Mouse (Mus musculus) subcutaneous adipose tissue, adult 2 months (tissue): ENCODE data around the gene Zdhhc18. TPM values are rescaled to one million over a fixed set of nuclear protein-coding genes. Genes with fewer than 3 reads are reported as not detected.

Source experiments
- polyA plus RNA-seq: library from polyadenylated mRNA; depleted of rRNA; stranded (reverse); fragments of >200 nt; gene quantifications from 2 replicates; pipeline ENCODE4 v1.2.3, GENCODE M21; 2012; ENCODE audit warnings: low replicate concordance; rRNA removed

Zdhhc18 gene
- 42.4 and 51.5 TPM in 2 replicates for polyA plus RNA-seq

DNA sequence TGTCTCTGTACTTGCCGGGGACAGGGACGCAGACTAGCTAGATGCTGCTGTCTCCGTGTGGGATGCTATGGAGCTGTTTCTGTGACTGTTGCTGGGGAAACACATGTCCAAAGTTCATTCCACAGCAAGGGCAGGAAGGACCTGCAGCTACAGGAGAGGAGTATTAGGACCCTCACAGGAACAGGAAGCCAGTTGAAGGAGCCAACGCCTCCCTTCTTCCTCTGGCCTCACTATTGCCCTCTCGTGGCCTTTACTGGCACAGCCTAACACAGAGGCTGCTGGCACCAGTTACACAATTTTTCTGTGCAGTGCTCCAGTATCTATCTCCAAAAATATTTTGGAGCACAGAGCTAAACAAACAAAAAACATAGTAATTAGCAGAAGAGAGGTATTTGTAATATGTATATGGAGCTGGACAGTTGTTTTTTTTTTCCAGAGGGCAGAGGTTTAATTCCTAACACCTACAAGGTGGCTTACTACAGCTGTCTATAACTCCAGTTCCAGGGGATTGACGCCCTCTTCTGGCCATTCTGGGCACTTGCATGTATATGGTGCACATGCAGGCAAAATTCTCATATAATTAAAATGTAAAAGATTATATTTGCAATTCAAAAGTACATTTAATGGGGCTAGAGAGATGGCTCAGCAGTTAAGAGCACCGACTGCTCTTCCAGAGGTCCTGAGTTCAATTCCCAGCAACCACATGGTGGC lies at the start of gene Zdhhc18:
Gene Zdhhc18 (minus strand): TSS at position 166 of the 711 bp plus-strand sequence.

DNA sequence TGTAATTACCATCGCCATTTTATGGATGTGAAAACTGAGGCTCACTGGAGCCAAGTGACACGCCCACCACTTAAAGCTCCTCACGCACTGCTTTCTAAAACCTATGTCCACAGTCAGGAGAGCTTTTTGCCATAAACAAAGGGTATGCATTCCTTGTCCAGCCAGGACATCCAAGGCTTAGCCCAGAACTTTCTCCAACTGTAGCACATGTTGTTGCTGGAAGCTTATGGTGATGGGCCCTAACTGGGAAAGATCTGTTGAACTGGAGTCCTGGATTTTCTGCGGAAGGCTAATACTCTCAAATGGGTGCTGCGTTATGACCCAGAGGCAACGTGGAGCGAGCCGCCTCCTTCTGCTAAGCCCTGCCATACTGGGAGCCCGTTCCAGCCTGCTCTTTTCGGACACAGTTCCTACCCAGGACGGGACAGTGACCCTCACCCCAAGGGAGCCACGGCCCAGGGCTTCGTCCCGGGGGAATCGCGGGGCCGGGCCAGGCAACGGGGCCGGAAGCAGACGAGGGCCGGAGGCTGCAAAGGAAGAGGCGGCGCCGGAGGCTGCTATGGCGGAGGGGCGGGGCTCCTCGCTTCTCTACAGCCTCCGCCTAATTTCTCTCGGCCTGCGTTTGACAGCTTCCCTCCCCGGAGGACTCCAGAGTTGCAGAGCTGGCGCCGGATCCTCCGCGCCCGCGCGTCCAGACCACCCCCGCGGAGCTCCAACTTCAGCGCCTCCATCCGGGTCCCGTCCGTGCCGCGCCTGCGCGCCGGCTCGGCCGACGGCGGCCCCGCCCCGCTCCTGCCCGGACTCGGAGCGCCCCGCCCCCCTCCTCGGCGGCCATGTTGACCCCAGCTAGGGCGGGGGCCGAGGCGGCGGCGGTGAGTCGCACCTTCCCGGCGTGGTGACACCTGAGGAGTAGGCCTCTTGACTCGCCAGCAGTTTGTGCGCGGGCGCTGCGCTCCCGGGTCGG lies 22.2 kb upstream of the Zdhhc18 start, which contains the start of gene Pigv:
Gene Pigv (minus strand): TSS at position 767 of the 964 bp plus-strand sequence.

DNA sequence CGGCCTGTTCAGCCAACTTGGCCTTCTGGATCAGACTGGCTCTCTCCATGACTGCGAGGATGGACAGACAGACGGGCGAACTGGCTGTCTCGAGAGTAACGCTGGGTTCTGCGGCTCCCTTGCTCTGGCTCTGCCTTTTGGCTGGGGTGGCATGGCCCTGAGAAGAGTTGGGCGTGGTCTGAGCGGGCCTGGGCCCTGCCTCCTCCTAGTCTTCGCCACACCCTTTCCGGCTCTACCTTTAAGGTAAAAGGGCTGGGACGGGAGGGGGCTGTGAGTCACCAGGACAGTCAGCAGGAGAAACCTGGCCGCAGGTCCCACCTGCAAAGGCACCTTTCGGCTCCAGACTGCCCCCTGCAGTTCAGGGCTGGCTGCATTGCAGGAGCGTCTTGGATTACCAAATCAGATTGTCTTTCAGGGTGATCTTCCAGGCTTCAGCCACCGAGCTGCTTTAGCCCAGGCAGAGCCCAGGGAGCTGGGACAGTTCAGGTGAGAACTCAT lies 48.2 kb downstream of the Zdhhc18 start, which contains the start of gene Sfn:
Gene Sfn (minus strand): TSS at position 448 of the 498 bp plus-strand sequence.

DNA sequence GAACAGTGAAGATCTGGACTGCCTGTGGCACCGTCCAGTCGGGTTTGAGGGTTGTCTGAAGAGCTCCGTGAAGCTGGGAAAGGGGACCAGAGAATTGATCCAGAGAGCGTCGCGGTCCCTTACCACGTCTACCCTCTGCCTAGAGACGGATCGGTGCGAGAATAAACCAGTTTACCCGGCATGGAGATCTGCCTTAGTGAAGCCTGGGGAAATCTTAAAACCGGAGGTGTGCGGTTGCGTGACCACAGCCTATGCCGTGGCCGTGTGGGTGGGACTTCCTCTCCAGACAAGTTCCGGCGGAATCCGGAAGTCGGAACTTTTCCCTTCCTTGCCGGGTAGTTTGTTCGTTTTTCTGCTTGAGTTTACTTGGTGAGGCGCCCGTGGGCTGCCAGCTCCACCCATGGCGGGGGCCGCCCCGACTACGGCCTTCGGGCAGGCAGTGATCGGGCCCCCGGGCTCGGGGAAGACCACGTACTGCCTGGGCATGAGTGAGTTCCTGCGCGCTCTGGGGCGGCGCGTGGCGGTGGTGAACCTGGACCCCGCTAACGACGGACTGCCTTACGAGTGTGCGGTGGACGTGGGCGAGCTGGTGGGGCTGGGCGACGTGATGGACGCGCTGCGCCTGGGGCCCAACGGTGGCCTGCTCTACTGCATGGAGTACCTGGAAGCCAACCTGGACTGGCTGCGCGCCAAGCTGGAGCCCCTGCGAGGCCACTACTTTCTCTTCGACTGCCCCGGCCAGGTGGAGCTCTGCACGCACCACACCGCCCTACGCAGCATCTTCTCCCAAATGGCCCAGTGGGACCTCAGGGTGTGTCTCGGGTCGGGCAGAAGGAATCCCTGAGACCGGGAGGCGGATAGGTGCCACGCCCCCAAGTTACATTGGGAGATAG lies 65.6 kb downstream of the Zdhhc18 start, which contains the start of gene Gpn2:
Gene Gpn2 (plus strand): TSS at position 304 of the 893 bp plus-strand sequence.

DNA sequence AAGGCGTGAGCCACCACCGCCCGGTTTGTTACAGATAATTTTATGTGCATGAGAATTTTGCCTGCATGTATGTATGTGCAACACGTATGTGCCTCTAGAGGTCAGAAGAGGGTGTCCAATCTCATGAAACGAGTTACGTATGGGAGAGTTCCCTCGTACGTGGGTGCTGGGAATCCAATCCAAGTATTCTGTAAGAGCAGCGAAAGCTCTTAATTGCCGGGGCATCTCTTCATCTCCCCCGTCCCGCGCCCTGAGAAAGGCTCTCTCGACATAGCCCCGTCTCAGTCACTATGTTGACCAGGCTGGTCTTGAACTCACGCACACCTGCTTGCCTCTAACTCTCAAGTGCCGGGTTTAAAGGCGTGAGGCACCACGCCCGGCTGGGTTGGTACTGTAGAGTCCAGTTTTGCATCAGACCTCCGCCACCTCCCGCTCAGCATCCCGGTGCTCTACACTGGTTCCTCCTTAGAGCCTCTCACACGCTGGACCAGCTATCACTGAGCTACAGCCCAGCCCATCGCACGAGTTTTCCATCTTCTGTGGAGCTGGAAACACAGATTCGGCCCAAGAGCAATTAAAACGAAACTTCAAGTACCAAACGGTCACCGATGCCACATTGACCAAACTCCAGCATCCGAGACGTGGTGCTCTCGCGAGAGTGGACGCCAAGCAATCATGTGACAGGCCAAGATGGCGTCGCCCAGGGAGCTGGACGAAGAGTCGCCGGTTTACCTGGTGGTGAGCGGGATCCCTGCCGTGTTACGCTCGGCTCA lies 75.7 kb downstream of the Zdhhc18 start, which contains the start of gene Gpatch3:
Gene Gpatch3 (plus strand): TSS at position 676 of the 773 bp plus-strand sequence.

Other genes starting within 250 kb of the Zdhhc18 start
- gene Tent5b, start 170.0 kb downstream of the Zdhhc18 start, polyA plus RNA-seq = 2.0 and 4.5 TPM in 2 replicates
- gene Trnp1, start 151.6 kb downstream of the Zdhhc18 start, polyA plus RNA-seq = 3.1 TPM in 2 replicates
- gene Kdf1, start 131.2 kb downstream of the Zdhhc18 start, polyA plus RNA-seq = 9.2 TPM in 1 of 2 replicates, not detected in the other
- 35.3 and 61.0 TPM in 2 replicates for gene Nudc, start 104.2 kb downstream of the Zdhhc18 start, polyA plus RNA-seq
- 0.28 TPM in 1 of 2 replicates, not detected in the other for gene Nr0b2, start 96.8 kb downstream of the Zdhhc18 start, polyA plus RNA-seq
- 3.8 and 5.0 TPM in 2 replicates for gene Gpatch3, start 75.4 kb downstream of the Zdhhc18 start, polyA plus RNA-seq
- 28.4 and 33.3 TPM in 2 replicates for gene Gpn2, start 65.8 kb downstream of the Zdhhc18 start, polyA plus RNA-seq
- gene Sfn, start 48.0 kb downstream of the Zdhhc18 start, polyA plus RNA-seq = 4.3 and 10.0 TPM in 2 replicates
- 9.1 and 14.4 TPM in 2 replicates for gene Pigv, start 22.5 kb upstream of the Zdhhc18 start, polyA plus RNA-seq
- gene Arid1a, start 106.6 kb upstream of the Zdhhc18 start, polyA plus RNA-seq = 26.6 and 68.4 TPM in 2 replicates
- gene Rps6ka1, start 237.6 kb upstream of the Zdhhc18 start, polyA plus RNA-seq = 17.3 and 37.5 TPM in 2 replicates